Mouse (Mus musculus) erythroid progenitor cell, adult 5-6 weeks (primary cell): ENCODE data around the gene Fryl. TPM values are rescaled to one million over a fixed set of nuclear protein-coding genes. Genes with fewer than 3 reads are reported as not detected.

Source experiments
- ATAC-seq: replicated peaks from 2 replicates; pipeline ENCODE4 v1.8.0; 2016; ENCODE audit warnings: moderate number of reproducible peaks, mild to moderate bottlenecking, moderate TSS enrichment, inconsistent platforms; ENCODE audit not compliant: poor library complexity, low FRiP score, severe bottlenecking
- total RNA-seq, 2 experiments: library from RNA; stranded (forward) in 1 of 2; stranded (reverse) in 1 of 2; fragments of 150-400 nt in 1 of 2; fragments of 186-747, 209-891 nt in 1 of 2; gene quantifications; 2 replicates each; pipeline versions ENCODE4 v1.2.3 to v1.2.4; 2015 to 2017; ENCODE audit warnings: low replicate concordance in 2 of 2

The Fryl gene
- total RNA-seq, 2 experiments from 2014 or later = 326 to 610 TPM

GRCm38 (mm10) chr5:73132998-73133832 lies 123.2 kb downstream of the Fryl start:
- peak; percentile 50 for ATAC-seq

- ATAC-seq = no peak
These were observed 125.4 kb downstream of the Fryl start for GRCm38 (mm10) chr5:73130984-73131383.

GRCm38 (mm10) chr5:73129871-73130270 lies 126.5 kb downstream of the Fryl start:
- no peak for ATAC-seq

- ATAC-seq = no peak
These were observed 136.3 kb downstream of the Fryl start for GRCm38 (mm10) chr5:73119969-73120725.

GRCm38 (mm10) chr5:73119524-73119923 lies 136.9 kb downstream of the Fryl start:
- ATAC-seq = no peak

- no peak for ATAC-seq
These were observed 137.6 kb downstream of the Fryl start for GRCm38 (mm10) chr5:73118786-73119185.

- ATAC-seq = peak; percentile 59; the same call in 1 of the 2 replicates
These were observed 141.5 kb downstream of the Fryl start for GRCm38 (mm10) chr5:73114878-73115277.

GRCm38 (mm10) chr5:73112331-73112730 lies 144.1 kb downstream of the Fryl start:
- ATAC-seq = no peak

- ATAC-seq = no peak
These were observed 152.8 kb downstream of the Fryl start for GRCm38 (mm10) chr5:73103657-73104056.

- ATAC-seq = no peak
These were observed 154.0 kb downstream of the Fryl start for GRCm38 (mm10) chr5:73102342-73102989.

- no peak for ATAC-seq
These were observed 164.2 kb downstream of the Fryl start for GRCm38 (mm10) chr5:73092236-73092635.

GRCm38 (mm10) chr5:73089158-73089557 lies 167.3 kb downstream of the Fryl start:
- ATAC-seq = no peak

- ATAC-seq = no peak
These were observed 174.9 kb downstream of the Fryl start for GRCm38 (mm10) chr5:73081496-73081895.

GRCm38 (mm10) chr5:73079801-73080200 lies 176.6 kb downstream of the Fryl start:
- no peak for ATAC-seq

GRCm38 (mm10) chr5:73071319-73071718 lies 185.1 kb downstream of the Fryl start:
- ATAC-seq = peak; percentile 72; the same call in 1 of the 2 replicates

GRCm38 (mm10) chr5:73066946-73067345 lies 189.5 kb downstream of the Fryl start:
- no peak for ATAC-seq

GRCm38 (mm10) chr5:73063768-73064669 lies 192.4 kb downstream of the Fryl start:
- no peak for ATAC-seq

GRCm38 (mm10) chr5:73061506-73062155 lies 194.8 kb downstream of the Fryl start:
- no peak for ATAC-seq

- ATAC-seq = no peak
These were observed 199.5 kb downstream of the Fryl start for GRCm38 (mm10) chr5:73056937-73057336.
